Mouse (Mus musculus) hindbrain, embryonic 13.5 days (tissue): ENCODE measurements at regions not wholly inside any gene's neighbourhood (a gene's known extent, or its start where the extent isn't known, plus 50 kb on each side); places are given as distances from the start of the nearest gene placed in this dataset.

Experiments
- ATAC-seq: fragments of 200-750 bp; cut with Nextera tagmentation; 2 replicates; pipeline ENCODE4 v1.8.0; 2017; ENCODE audit warnings: moderate TSS enrichment; ENCODE audit not compliant: low FRiP score
- H3K27ac ChIP-seq: fragments of 300-500 bp; sonication (generic); 2 replicates; pipeline ENCODE4 v1.5.1; 2015; ENCODE audit warnings: inconsistent platforms, mild to moderate bottlenecking, moderate library complexity
- H3K27me3 ChIP-seq: fragments of 300-500 bp; sonication (generic); 2 replicates; pipeline ENCODE4 v1.6.1; 2015; ENCODE audit warnings: mild to moderate bottlenecking, inconsistent platforms
- H3K36me3 ChIP-seq: fragments of 300-500 bp; sonication (generic); 2 replicates; pipeline ENCODE4 v1.6.1; 2015; ENCODE audit warnings: mild to moderate bottlenecking, inconsistent platforms
- H3K4me1 ChIP-seq: fragments of 300-500 bp; sonication (generic); replicated peaks from 2 replicates; pipeline ENCODE4 v1.6.1; 2015; ENCODE audit warnings: inconsistent platforms
- H3K4me2 ChIP-seq: fragments of 300-500 bp; sonication (generic); 2 replicates; pipeline ENCODE4 v1.6.1; 2015; ENCODE audit warnings: inconsistent platforms, mild to moderate bottlenecking, moderate library complexity
- H3K4me3 ChIP-seq: fragments of 300-500 bp; sonication (generic); 2 replicates; pipeline ENCODE4 v1.5.1; 2015; ENCODE audit warnings: mild to moderate bottlenecking, inconsistent platforms
- H3K9ac ChIP-seq: fragments of 300-500 bp; sonication (generic); 2 replicates; pipeline ENCODE4 v1.6.1; 2015; ENCODE audit warnings: mild to moderate bottlenecking, inconsistent platforms
- H3K9me3 ChIP-seq: fragments of 300-500 bp; sonication (generic); 2 replicates; pipeline ENCODE4 v1.6.1; 2016; ENCODE audit warnings: inconsistent platforms
- WGBS: fragments of 180-500 bp; shearing (Covaris S2); methylation state at CpG from one replicate; pipeline ENCODE4 v1.1.7; 2015; 5-methylcytosine and 5-hydroxymethylcytosine counted together

DNA sequence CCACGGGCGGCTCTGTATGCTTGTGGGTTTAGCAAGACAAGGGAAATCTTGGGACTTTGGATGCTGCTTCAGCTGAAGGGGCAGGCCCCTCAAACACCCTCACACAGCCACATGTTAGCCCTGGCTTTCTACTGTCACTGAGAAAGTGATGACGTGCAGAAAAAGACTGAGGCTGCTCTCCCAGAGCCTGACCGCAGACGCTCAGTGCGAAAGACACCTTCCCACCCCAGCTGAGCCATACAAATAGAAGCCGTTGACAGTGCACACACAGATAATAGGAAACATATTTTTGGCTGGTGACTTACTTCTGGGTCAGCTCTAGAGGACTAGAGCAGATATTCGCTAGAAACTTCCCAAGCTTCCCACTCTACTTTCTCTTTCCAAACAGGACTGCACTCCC is 61.0 kb upstream of the Nudt7 start:
- no peaks in the 10 kb centered on the region for H3K9me3 ChIP-seq
- ATAC-seq, result no peak

DNA sequence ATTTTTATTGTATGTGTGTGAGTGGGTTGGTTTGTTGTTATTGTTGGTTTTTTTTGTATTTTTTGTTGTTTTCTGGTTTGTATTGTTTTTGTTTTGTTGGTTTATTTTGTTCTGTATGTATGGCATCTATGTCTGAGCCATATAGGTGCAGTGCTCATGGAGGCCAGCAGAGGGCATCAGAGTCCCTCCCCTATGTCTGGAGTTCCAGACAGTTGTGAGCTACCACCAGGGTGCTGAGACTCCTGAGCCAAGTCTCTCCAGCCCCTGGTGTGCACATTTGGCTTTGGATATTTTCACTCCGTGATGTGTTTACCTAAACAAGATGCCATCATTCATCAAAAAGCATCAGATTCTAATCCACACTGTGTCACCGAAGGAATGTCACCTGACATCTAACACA is 59.2 kb upstream of the Nudt7 start:
- H3K9ac ChIP-seq, result no peak overlapping the region
- H3K4me1 ChIP-seq, result no peaks in the 10 kb centered on the region
- H3K4me2 ChIP-seq, result no peak overlapping the region
- no peaks in the 10 kb centered on the region for H3K36me3 ChIP-seq
- ATAC-seq, result no peak
- WGBS, result 87% methylated on average over 2 of the region's 2 CpGs
- no peak overlapping the region for H3K4me3 ChIP-seq
- H3K27ac ChIP-seq, result no peak overlapping the region
- H3K27me3 ChIP-seq, result no peaks in the 10 kb centered on the region
- H3K9me3 ChIP-seq, result no peaks in the 10 kb centered on the region

More for the DNA sequence above, 61.0 kb upstream of the Nudt7 start:
- Histone ChIP-seq H3K4me1 (no peaks in the 10 kb centered on the region), H3K36me3 (no peaks in the 10 kb centered on the region), H3K9ac (no peak overlapping the region), H3K27me3 (no peaks in the 10 kb centered on the region), H3K4me3 (no peak overlapping the region), H3K27ac (no peak overlapping the region), H3K4me2 (no peak overlapping the region)
- WGBS, result 89% methylated on average over 8 of the region's 8 CpGs

DNA sequence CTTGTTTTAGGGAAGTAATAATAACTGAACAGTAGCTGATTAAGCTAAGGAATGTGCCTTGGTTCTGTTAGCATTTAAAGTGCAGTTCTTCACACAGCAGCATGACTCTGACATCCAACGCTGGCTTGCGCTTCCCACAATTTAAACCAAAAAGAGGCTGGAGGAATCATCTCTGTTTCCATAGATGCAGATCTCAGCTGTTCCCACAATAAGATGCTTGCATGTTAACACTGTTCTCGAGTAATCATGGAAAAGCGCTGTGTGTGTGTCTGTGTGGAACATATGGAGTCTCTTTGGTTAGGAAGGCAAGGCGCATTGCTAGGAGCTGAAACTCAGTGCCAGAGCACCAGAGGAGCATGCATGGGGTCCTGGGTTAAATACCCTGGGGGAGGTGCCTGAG is 56.7 kb upstream of the Nudt7 start:
- no peak for ATAC-seq
- WGBS, result 91% methylated on average over 5 of the region's 5 CpGs

DNA sequence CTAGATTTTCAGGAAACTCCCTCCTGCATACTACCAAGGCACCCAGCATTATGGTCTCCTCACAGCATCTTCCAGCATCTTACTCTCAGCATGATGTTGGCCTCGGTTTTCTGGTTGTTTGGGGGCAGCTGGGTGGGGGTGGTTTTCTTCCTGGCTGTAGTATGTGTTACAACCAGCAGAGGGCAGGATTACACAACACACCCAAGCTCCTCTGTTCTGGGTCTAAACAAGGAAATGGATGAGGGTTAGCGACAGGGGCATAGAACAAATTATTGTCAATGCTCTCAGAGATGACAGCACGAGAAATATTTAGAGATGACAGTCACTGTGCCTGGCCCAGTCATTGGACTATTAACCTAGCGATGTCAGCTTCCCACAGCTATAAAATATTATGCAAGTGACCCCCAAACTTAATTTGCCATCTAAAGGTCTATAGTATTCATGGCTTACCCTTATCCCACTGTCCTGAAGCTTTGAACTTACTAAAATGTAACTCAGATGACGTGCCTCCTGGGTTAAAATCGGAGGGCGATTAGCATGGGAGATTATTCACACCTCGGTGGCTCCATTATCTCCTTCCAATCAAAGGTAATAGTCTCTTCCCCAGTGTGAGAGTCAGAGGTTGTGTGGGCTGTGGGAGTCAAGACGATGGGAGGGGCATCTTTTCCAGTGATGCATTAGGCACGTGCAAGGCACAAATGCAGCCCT is 52.2 kb upstream of the Nudt7 start:
- peak; percentile 75 for ATAC-seq
- H3K27ac ChIP-seq, result no peak overlapping the region
- no peak overlapping the region for H3K9ac ChIP-seq
- H3K9me3 ChIP-seq, result no peaks in the 10 kb centered on the region
- H3K4me3 ChIP-seq, result no peak overlapping the region
- H3K36me3 ChIP-seq, result no peaks in the 10 kb centered on the region
- H3K27me3 ChIP-seq, result no peaks in the 10 kb centered on the region
- H3K4me2 ChIP-seq, result no peak overlapping the region
- WGBS, result 4% methylated on average over 10 of the region's 10 CpGs
- peaks cover 6% of the 10 kb centered on the region for H3K4me1 ChIP-seq

More for the DNA sequence above, 56.7 kb upstream of the Nudt7 start:
- H3K27me3 ChIP-seq, result no peaks in the 10 kb centered on the region
- H3K4me3 ChIP-seq, result no peak overlapping the region
- no peak overlapping the region for H3K4me2 ChIP-seq
- H3K27ac ChIP-seq, result no peak overlapping the region
- no peak overlapping the region for H3K9ac ChIP-seq
- peaks cover 6% of the 10 kb centered on the region for H3K4me1 ChIP-seq
- H3K9me3 ChIP-seq, result no peaks in the 10 kb centered on the region
- H3K36me3 ChIP-seq, result no peaks in the 10 kb centered on the region

DNA sequence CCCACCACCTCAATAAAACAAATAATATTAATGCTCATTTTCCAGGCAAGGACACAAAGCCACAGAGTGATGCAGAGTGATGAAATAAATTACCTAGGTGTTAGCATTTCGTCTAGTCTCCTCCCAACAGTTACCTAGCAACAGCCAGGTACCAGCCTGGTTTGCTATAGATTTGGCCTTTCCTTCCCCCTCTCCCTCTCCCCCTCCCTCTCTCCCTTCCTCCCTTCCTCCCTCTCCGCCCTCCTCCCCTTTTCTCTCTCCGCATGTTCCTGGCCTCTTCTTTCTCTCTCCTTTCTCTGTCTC is 51.6 kb upstream of the Nudt7 start:
- Histone ChIP-seq H3K9me3 (no peaks in the 10 kb centered on the region), H3K4me3 (no peak overlapping the region), H3K9ac (no peak overlapping the region), H3K4me1 (peaks cover 6% of the 10 kb centered on the region), H3K27me3 (no peaks in the 10 kb centered on the region), H3K4me2 (no peak overlapping the region), H3K36me3 (no peaks in the 10 kb centered on the region), H3K27ac (no peak overlapping the region)
- peak; percentile 32; the same call in 1 of the 2 replicates for ATAC-seq
- 48% methylated on average over 3 of the region's 3 CpGs for WGBS
